Mouse (Mus musculus): ENCODE results near the gene Vars. TPM values are rescaled to one million over a fixed set of nuclear protein-coding genes. Genes with fewer than 3 reads are reported as not detected.

Vars gene
- total RNA-seq, 1 experiment from 2014 or later, result 243 TPM

GRCm38 (mm10) chr17:35039121-35039873 is 38.5 kb downstream of the Vars start:
- no peak for ATAC-seq (ENCODE audit: extremely low read depth, insufficient number of reproducible peaks, low FRiP score, poor library complexity, severe bottlenecking)

GRCm38 (mm10) chr17:35043794-35044193 is 43.0 kb downstream of the Vars start:
- no peak for ATAC-seq (ENCODE audit: extremely low read depth, insufficient number of reproducible peaks, low FRiP score, poor library complexity, severe bottlenecking)

- ATAC-seq (ENCODE audit: extremely low read depth, insufficient number of reproducible peaks, low FRiP score, poor library complexity, severe bottlenecking), result no peak
These were observed 44.4 kb downstream of the Vars start for GRCm38 (mm10) chr17:35044904-35045806.

- peak; percentile 1; the same call in 1 of the 2 replicates for ATAC-seq (ENCODE audit: extremely low read depth, insufficient number of reproducible peaks, low FRiP score, poor library complexity, severe bottlenecking)
These were observed 45.3 kb downstream of the Vars start for GRCm38 (mm10) chr17:35045807-35046680.

- peak; percentile 83 for ATAC-seq (ENCODE audit: extremely low read depth, insufficient number of reproducible peaks, low FRiP score, poor library complexity, severe bottlenecking)
These were observed 46.1 kb downstream of the Vars start, which contains the start of gene Msh5 for GRCm38 (mm10) chr17:35046681-35047455. Gene Msh5 (minus strand): TSS chr17:35046745.

- no peak for ATAC-seq (ENCODE audit: extremely low read depth, insufficient number of reproducible peaks, low FRiP score, poor library complexity, severe bottlenecking)
These were observed 46.9 kb downstream of the Vars start for GRCm38 (mm10) chr17:35047688-35048087.

GRCm38 (mm10) chr17:35048149-35048931 is 47.6 kb downstream of the Vars start:
- ATAC-seq (ENCODE audit: extremely low read depth, insufficient number of reproducible peaks, low FRiP score, poor library complexity, severe bottlenecking), result peak; percentile 18; the same call in 1 of the 2 replicates

- no peak for ATAC-seq (ENCODE audit: extremely low read depth, insufficient number of reproducible peaks, low FRiP score, poor library complexity, severe bottlenecking)
These were observed 48.2 kb downstream of the Vars start for GRCm38 (mm10) chr17:35048932-35049440.

GRCm38 (mm10) chr17:35049561-35050016 is 48.8 kb downstream of the Vars start, which contains the start of gene Clic1:
Gene Clic1 (plus strand): TSS chr17:35049966.
- ATAC-seq (ENCODE audit: extremely low read depth, insufficient number of reproducible peaks, low FRiP score, poor library complexity, severe bottlenecking), result no peak

- peak; percentile 9; the same call in 1 of the 2 replicates for ATAC-seq (ENCODE audit: extremely low read depth, insufficient number of reproducible peaks, low FRiP score, poor library complexity, severe bottlenecking)
These were observed 49.5 kb downstream of the Vars start for GRCm38 (mm10) chr17:35050126-35050750.

- peak; percentile 81 for ATAC-seq (ENCODE audit: extremely low read depth, insufficient number of reproducible peaks, low FRiP score, poor library complexity, severe bottlenecking)
These were observed 50.6 kb downstream of the Vars start for GRCm38 (mm10) chr17:35051156-35052086.

- ATAC-seq (ENCODE audit: extremely low read depth, insufficient number of reproducible peaks, low FRiP score, poor library complexity, severe bottlenecking), result no peak
These were observed 51.5 kb downstream of the Vars start for GRCm38 (mm10) chr17:35052271-35052798.

- ATAC-seq (ENCODE audit: extremely low read depth, insufficient number of reproducible peaks, low FRiP score, poor library complexity, severe bottlenecking), result no peak
These were observed 55.1 kb downstream of the Vars start for GRCm38 (mm10) chr17:35055691-35056495.

GRCm38 (mm10) chr17:35057090-35057489 is 56.3 kb downstream of the Vars start:
- ATAC-seq (ENCODE audit: extremely low read depth, insufficient number of reproducible peaks, low FRiP score, poor library complexity, severe bottlenecking), result no peak

- ATAC-seq (ENCODE audit: extremely low read depth, insufficient number of reproducible peaks, low FRiP score, poor library complexity, severe bottlenecking), result no peak
These were observed 57.5 kb downstream of the Vars start for GRCm38 (mm10) chr17:35058316-35058715.
